Mouse (Mus musculus) cortical plate, adult 2 months (tissue): ENCODE results near the gene Klhl30.

ENCODE experiments used
- CTCF ChIP-seq: fragments of 200-500 bp; IDR thresholded peaks from 2 replicates; pipeline ENCODE4 v1.5.1; 2011; ENCODE audit warnings: mild to moderate bottlenecking, control low read depth, low read length; ENCODE audit not compliant: insufficient read depth; ENCODE audit errors: extremely low read depth
- POLR2A ChIP-seq: fragments of 200-500 bp; IDR thresholded peaks from 2 replicates; pipeline ENCODE4 v1.6.1; 2011; ENCODE audit warnings: mild to moderate bottlenecking, low read length, control low read depth; ENCODE audit not compliant: insufficient read depth; ENCODE audit errors: extremely low read depth

DNA sequence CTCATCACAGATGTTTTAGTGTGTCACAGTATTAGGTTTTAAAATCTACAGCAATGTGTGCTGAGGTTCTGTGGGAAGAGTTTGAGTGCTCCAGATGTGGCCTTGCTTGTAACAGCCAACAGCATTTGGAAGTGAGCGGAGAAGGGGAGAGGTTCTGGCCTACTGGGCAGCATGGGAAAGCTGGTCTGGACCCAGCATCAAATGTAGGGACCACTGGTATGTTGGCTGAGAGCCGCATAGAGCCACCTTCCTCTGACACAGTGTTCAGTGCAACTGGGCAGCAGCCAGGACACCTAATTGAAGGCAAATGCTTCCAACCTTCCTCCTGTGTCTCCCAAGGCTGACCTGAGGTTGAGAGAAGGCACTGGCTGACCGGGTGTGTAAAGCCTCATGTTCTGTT lies 48.8 kb upstream of the Klhl30 start:
- TF ChIP-seq CTCF (no peak), POLR2A (no peak)
